Mouse (Mus musculus) forebrain, embryonic 14.5 days (tissue): ENCODE measurements around the gene Tcf15. TPM values are rescaled to one million over a fixed set of nuclear protein-coding genes. Genes with fewer than 3 reads are reported as not detected.
A peak's percentile ranks its signal among the peaks of the same experiment; 100 is the strongest.

Source experiments
- ATAC-seq: fragments of 200-750 bp; cut with Nextera tagmentation; 2 replicates; pipeline ENCODE4 v1.8.0; 2017; ENCODE audit warnings: mild to moderate bottlenecking, moderate library complexity
- DNase-seq: peaks from one replicate; pipeline ENCODE4 v3.0.0-alpha.2; 2015; ENCODE audit warnings: low spot score
- H3K27ac ChIP-seq: fragments of 300-500 bp; sonication (generic); 2 replicates; pipeline ENCODE4 v1.5.1; 2014; ENCODE audit warnings: low read depth, mild to moderate bottlenecking, control low read depth, low read length, moderate library complexity
- H3K27me3 ChIP-seq: fragments of 300-500 bp; sonication (generic); replicated peaks from 2 replicates; pipeline ENCODE4 v1.6.1; 2014; ENCODE audit warnings: low read length, control low read depth, mixed read lengths; ENCODE audit not compliant: control insufficient read depth, insufficient read depth
- H3K36me3 ChIP-seq: fragments of 300-500 bp; sonication (generic); 2 replicates; pipeline ENCODE4 v1.6.1; 2014; ENCODE audit warnings: low read length, control low read depth; ENCODE audit not compliant: control insufficient read depth, insufficient read depth
- H3K4me1 ChIP-seq: fragments of 300-500 bp; sonication (generic); 2 replicates; pipeline ENCODE4 v1.6.1; 2014; ENCODE audit warnings: antibody characterized with exemption, low read length, control low read depth; ENCODE audit not compliant: control insufficient read depth, insufficient read depth
- H3K4me2 ChIP-seq: fragments of 300-500 bp; sonication (generic); 2 replicates; pipeline ENCODE4 v1.6.1; 2014; ENCODE audit warnings: mild to moderate bottlenecking, control low read depth, low read length
- H3K4me3 ChIP-seq: fragments of 300-500 bp; sonication (generic); 2 replicates; pipeline ENCODE4 v1.5.1; 2014; ENCODE audit warnings: low read depth, low read length, control low read depth
- H3K9ac ChIP-seq: fragments of 300-500 bp; sonication (generic); 2 replicates; pipeline ENCODE4 v1.6.1; 2014; ENCODE audit warnings: mild to moderate bottlenecking, low read length, control low read depth, moderate library complexity
- H3K9me3 ChIP-seq: fragments of 300-500 bp; sonication (generic); replicated peaks from 2 replicates; pipeline ENCODE4 v1.6.1; 2016; ENCODE audit warnings: low read length, control low read depth, mixed read lengths; ENCODE audit not compliant: control insufficient read depth
- WGBS: fragments of 180-500 bp; shearing (Covaris S2); extraction: QIAGEN DNeasy Blood & Tissue Kit; methylation state at CpG from one replicate; pipeline ENCODE4 v1.1.7; 2014; 5-methylcytosine and 5-hydroxymethylcytosine counted together
- polyA plus RNA-seq: library from polyadenylated mRNA; unstranded; fragments of >200 nt; fragmentation: Nextera tagmentation; extraction: Ambion mirVana; gene quantifications from 2 replicates; pipeline ENCODE4 v1.2.1, GENCODE M21; 2014

Tcf15 gene
- polyA plus RNA-seq, 1 experiment from 2014 or later = 1.1 TPM

- peak; percentile 77 for DNase-seq
- no peaks in the 10 kb centered on the region for H3K36me3 ChIP-seq
- H3K4me3 ChIP-seq = peak within 1 kb of the TSS; percentile 64
- no peaks in the 10 kb centered on the region for H3K27me3 ChIP-seq
- peak within 1 kb of the TSS; percentile 72 for H3K4me2 ChIP-seq
- no peaks in the 10 kb centered on the region for H3K9me3 ChIP-seq
- no peak within 1 kb of the TSS; the same call in 1 of the 2 replicates for H3K27ac ChIP-seq
- H3K4me1 ChIP-seq = peaks cover 7% of the 10 kb centered on the region; the same call in 1 of the 2 replicates
- 1% methylated on average over 84 of the region's 84 CpGs for WGBS
- H3K9ac ChIP-seq = peak within 1 kb of the TSS; percentile 86
- ATAC-seq = peak; percentile 85
Observed at GRCm38 (mm10) chr2:152105318-152106224, 37.8 kb upstream of the Tcf15 start, which contains the start of gene Srxn1. Gene Srxn1, plus strand, starts transcription at chr2:152105516.

- no peak overlapping the region for H3K27ac ChIP-seq
- H3K4me1 ChIP-seq = peaks cover 7% of the 10 kb centered on the region; the same call in 1 of the 2 replicates
- peak overlapping the region; percentile 64 for H3K4me3 ChIP-seq
- ATAC-seq (no peak), DNase-seq (no peak)
- no peaks in the 10 kb centered on the region for H3K27me3 ChIP-seq
- H3K36me3 ChIP-seq = no peaks in the 10 kb centered on the region
- no peaks in the 10 kb centered on the region for H3K9me3 ChIP-seq
- H3K4me2 ChIP-seq = peak overlapping the region; percentile 72
- 86% methylated on average over 3 of the region's 3 CpGs for WGBS
- no peak overlapping the region; the same call in 1 of the 2 replicates for H3K9ac ChIP-seq
Observed at GRCm38 (mm10) chr2:152106225-152106595, 37.2 kb upstream of the Tcf15 start.

- Histone ChIP-seq H3K4me3 (no peak overlapping the region), H3K27me3 (no peaks in the 10 kb centered on the region), H3K27ac (no peak overlapping the region), H3K4me1 (peaks cover 7% of the 10 kb centered on the region; the same call in 1 of the 2 replicates), H3K4me2 (no peak overlapping the region), H3K36me3 (no peaks in the 10 kb centered on the region), H3K9ac (no peak overlapping the region), H3K9me3 (no peaks in the 10 kb centered on the region)
- 94% methylated on average over 10 of the region's 10 CpGs for WGBS
- no peak for ATAC-seq
- no peak for DNase-seq
Observed at GRCm38 (mm10) chr2:152106597-152106996, 36.8 kb upstream of the Tcf15 start.

- 43% methylated on average over 7 of the region's 7 CpGs for WGBS
- peak overlapping the region; percentile 15; the same call in 1 of the 2 replicates for H3K27ac ChIP-seq
- peak; percentile 57 for DNase-seq
Observed at GRCm38 (mm10) chr2:152108702-152109101, 34.7 kb upstream of the Tcf15 start.

DNA sequence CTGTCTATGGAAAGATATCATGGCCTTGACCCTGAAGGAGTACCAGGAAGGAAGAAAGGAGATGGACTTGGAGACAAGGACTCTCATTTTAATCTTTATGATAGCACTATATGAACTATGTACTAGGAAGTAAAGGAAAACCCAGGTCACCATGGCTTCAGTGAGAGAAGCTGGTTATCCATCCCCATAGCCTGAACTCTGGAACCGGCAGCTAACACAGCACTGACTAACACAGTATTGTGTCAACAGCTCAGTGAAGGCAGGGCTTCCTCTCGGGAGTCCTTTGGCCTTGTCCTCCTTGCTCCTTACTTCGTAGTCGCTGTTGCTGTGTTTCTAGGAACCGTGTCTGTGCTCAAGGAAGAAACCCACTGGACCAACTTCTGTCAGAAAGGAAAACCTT lies 34.0 kb upstream of the Tcf15 start:
- DNase-seq (no peak), ATAC-seq (no peak)
- Histone ChIP-seq H3K4me1 (peaks cover 8% of the 10 kb centered on the region; the same call in 1 of the 2 replicates), H3K27me3 (no peaks in the 10 kb centered on the region), H3K4me3 (no peak overlapping the region), H3K9me3 (no peaks in the 10 kb centered on the region), H3K36me3 (no peaks in the 10 kb centered on the region), H3K9ac (no peak overlapping the region), H3K27ac (no peak overlapping the region), H3K4me2 (no peak overlapping the region)
- 90% methylated on average over 5 of the region's 5 CpGs for WGBS

More at GRCm38 (mm10) chr2:152108702-152109101, 34.7 kb upstream of the Tcf15 start:
- no peak for ATAC-seq
- Histone ChIP-seq H3K9me3 (no peaks in the 10 kb centered on the region), H3K4me2 (no peak overlapping the region), H3K4me3 (no peak overlapping the region), H3K27me3 (no peaks in the 10 kb centered on the region), H3K9ac (no peak overlapping the region), H3K4me1 (peaks cover 7% of the 10 kb centered on the region; the same call in 1 of the 2 replicates), H3K36me3 (no peaks in the 10 kb centered on the region)

- no peaks in the 10 kb centered on the region for H3K36me3 ChIP-seq
- peaks cover 6% of the 10 kb centered on the region; the same call in 1 of the 2 replicates for H3K4me1 ChIP-seq
- H3K27me3 ChIP-seq = no peaks in the 10 kb centered on the region
- no peak for DNase-seq
- H3K9ac ChIP-seq = no peak overlapping the region
- ATAC-seq = no peak
- 65% methylated on average over 2 of the region's 2 CpGs for WGBS
- H3K27ac ChIP-seq = no peak overlapping the region
- no peak overlapping the region for H3K4me3 ChIP-seq
- H3K9me3 ChIP-seq = no peaks in the 10 kb centered on the region
- H3K4me2 ChIP-seq = no peak overlapping the region
Observed at GRCm38 (mm10) chr2:152111311-152111710, 32.0 kb upstream of the Tcf15 start.

DNA sequence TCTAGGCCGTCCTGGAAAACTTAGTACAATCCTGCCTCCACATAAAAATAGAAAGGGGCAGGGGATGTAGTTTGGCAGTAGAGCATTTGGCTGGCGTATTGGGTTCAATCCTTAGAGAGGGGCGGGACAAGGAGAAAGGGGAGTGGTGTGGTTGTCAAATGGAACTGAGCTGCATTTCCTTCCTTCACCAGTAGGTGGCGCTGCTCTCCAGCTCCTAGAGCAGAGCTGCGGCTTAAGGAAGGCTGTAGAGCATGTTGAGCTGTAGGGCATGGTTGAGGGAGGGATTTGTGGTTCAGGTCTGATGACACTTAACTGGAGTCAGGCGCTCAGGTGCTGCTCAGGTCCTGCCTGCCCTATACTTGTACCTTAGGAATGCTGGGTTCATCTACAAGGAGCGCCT lies 31.4 kb upstream of the Tcf15 start:
- no peaks in the 10 kb centered on the region for H3K36me3 ChIP-seq
- H3K9ac ChIP-seq = no peak overlapping the region
- no peak overlapping the region for H3K4me3 ChIP-seq
- peak; percentile 73 for ATAC-seq
- no peak overlapping the region for H3K4me2 ChIP-seq
- peaks cover 6% of the 10 kb centered on the region; the same call in 1 of the 2 replicates for H3K4me1 ChIP-seq
- H3K27me3 ChIP-seq = no peaks in the 10 kb centered on the region
- DNase-seq = peak; percentile 95
- H3K27ac ChIP-seq = no peak overlapping the region
- 4% methylated on average over 7 of the region's 7 CpGs for WGBS
- H3K9me3 ChIP-seq = no peaks in the 10 kb centered on the region

GRCm38 (mm10) chr2:152112490-152112889 lies 30.9 kb upstream of the Tcf15 start:
- Histone ChIP-seq H3K4me3 (no peak overlapping the region), H3K9me3 (no peaks in the 10 kb centered on the region), H3K27me3 (no peaks in the 10 kb centered on the region), H3K4me1 (peaks cover 6% of the 10 kb centered on the region; the same call in 1 of the 2 replicates), H3K27ac (no peak overlapping the region), H3K4me2 (no peak overlapping the region), H3K36me3 (no peaks in the 10 kb centered on the region), H3K9ac (no peak overlapping the region; the same call in 1 of the 2 replicates)
- DNase-seq = no peak
- 87% methylated on average over 5 of the region's 5 CpGs for WGBS
- no peak for ATAC-seq

GRCm38 (mm10) chr2:152112970-152113369 lies 30.4 kb upstream of the Tcf15 start:
- Histone ChIP-seq H3K9me3 (no peaks in the 10 kb centered on the region), H3K36me3 (no peaks in the 10 kb centered on the region), H3K4me1 (peaks cover 6% of the 10 kb centered on the region; the same call in 1 of the 2 replicates), H3K9ac (peak overlapping the region; percentile 3; the same call in 1 of the 2 replicates), H3K4me3 (no peak overlapping the region), H3K4me2 (no peak overlapping the region), H3K27me3 (no peaks in the 10 kb centered on the region), H3K27ac (no peak overlapping the region)
- ATAC-seq (no peak), DNase-seq (no peak)
- WGBS = 60% methylated on average over 10 of the region's 10 CpGs
